Mouse (Mus musculus): ENCODE data around the gene Mylk.

GRCm38 (mm10) chr16:34899997-34900396, 155.0 kb downstream of the Mylk start:
- TF ChIP-seq CTCF (IDR thresholded peaks at IDR 0.05; ENCODE audit: extremely low read depth, insufficient read depth, low read length), result no peak
- TF ChIP-seq POLR2A (IDR thresholded peaks at IDR 0.05; ENCODE audit: extremely low read depth, insufficient read depth, low read length), result no peak

All from cortical plate, adult 2 months (tissue).